Mouse (Mus musculus): Measurements from ENCODE around the gene Magea4. TPM values are rescaled to one million over a fixed set of nuclear protein-coding genes. Genes with fewer than 3 reads are reported as not detected.

Gene Magea4
- not detected in 2 replicates for polyA plus RNA-seq (2016; fragmentation: Nextera tagmentation; extraction: Ambion mirVana)

- H3K27me3 ChIP-seq (replicated peaks): no peaks in the 10 kb centered on the region
- no peaks in the 10 kb centered on the region for H3K9me3 ChIP-seq (replicated peaks)
- no peak within 1 kb of the TSS for H3K27ac ChIP-seq
- H3K4me2 ChIP-seq: no peak within 1 kb of the TSS
- H3K4me3 ChIP-seq: no peak within 1 kb of the TSS
- no peak within 1 kb of the TSS for H3K9ac ChIP-seq
- no peak for ATAC-seq
- H3K36me3 ChIP-seq: no peaks in the 10 kb centered on the region
- 74% methylated on average over 2 of the region's 2 CpGs for WGBS (ENCODE audit: insufficient replicate concordance)
- no peaks in the 10 kb centered on the region for H3K4me1 ChIP-seq
These were observed at the start of gene Magea4 for GRCm38 (mm10) chrX:72221717-72222116. TSS of gene Magea4 (plus strand) at chrX:72222017.

DNA sequence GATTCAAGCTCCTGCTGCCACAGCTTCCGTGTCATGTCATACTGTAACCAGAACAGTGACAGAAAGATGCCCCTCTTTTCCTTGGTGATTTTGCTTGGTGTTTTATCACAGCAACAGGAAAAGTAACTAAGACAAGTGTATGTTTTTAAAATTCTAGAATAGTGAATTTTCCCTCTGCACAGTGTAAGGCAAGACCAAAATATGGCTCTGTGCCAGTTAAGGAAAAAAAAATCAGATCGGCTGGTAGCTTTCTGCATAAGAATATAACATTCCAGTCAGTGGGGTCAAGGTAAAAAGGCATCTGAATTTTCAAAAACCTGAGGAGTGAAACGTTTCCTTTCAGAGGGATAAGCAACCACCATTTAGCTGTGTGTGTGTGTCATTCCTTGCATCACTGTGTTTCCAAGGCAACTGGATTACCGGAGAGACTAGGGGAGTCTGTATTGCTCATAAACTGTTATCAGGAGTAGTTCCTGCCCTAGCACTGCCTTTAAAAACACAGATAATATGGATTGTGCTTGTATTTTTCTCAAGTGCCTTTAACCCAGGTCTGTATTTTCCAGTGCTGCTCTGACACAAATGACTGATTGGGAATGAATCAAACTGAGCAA, 18.8 kb upstream of the Magea4 start:
- Histone ChIP-seq H3K9me3 (replicated peaks) (no peaks in the 10 kb centered on the region), H3K27ac (no peak overlapping the region), H3K4me3 (no peak overlapping the region), H3K4me2 (no peak overlapping the region), H3K9ac (no peak overlapping the region), H3K27me3 (replicated peaks) (no peaks in the 10 kb centered on the region), H3K4me1 (no peaks in the 10 kb centered on the region), H3K36me3 (no peaks in the 10 kb centered on the region)
- WGBS (ENCODE audit: insufficient replicate concordance): 49% methylated on average over 4 of the region's 4 CpGs
- no peak for ATAC-seq

DNA sequence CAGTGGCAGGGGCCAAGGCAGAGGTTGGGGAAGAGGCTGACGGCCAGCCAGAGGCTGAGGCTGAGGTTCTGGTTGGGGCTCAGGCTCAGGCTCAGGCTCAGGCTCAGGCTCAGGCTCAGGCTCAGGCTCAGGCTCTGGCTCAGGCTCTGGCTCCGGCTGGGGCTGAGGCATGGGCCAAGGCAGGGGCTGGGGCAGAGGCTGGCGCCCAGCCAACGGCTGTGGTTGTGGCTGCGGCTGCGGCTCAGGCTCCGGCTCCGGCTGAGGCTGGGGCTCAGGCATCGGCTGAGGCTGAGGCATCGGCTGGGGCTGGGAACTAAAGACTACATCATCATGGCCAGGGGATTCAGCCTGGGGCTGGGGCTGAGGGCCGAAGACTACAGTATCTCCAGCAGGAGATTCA, 48.8 kb downstream of the Magea4 start:
- H3K4me1 ChIP-seq: no peaks in the 10 kb centered on the region
- no peak overlapping the region for H3K27ac ChIP-seq
- no peak overlapping the region for H3K4me2 ChIP-seq
- H3K27me3 ChIP-seq (replicated peaks): peaks cover 11% of the 10 kb centered on the region; the same call in 1 of the 2 replicates
- no peak overlapping the region for H3K4me3 ChIP-seq
- no peak overlapping the region for H3K9ac ChIP-seq
- 87% methylated on average over 10 of the region's 11 CpGs for WGBS (ENCODE audit: insufficient replicate concordance)
- H3K9me3 ChIP-seq (replicated peaks): no peaks in the 10 kb centered on the region
- H3K36me3 ChIP-seq: no peaks in the 10 kb centered on the region
- ATAC-seq: no peak

MicroRNAs encoded within 50 kb of the gene (microRNA counts, 519-probe panel; counts per million panel counts)
- 582 counts per million, percentile 70 among the panel's probes with 10 or more counts for microRNA mmu-miR-224
- 582 counts per million, percentile 70 among the panel's probes with 10 or more counts for microRNA mmu-miR-452

Small RNAs within 50 kb of the gene (microRNA-seq; reads per million reads assigned to microRNA genes)
- gene Mir224 (179 reads per million, percentile 55 among the genes with 10 or more reads in this experiment), gene Mir452 (36.9 reads per million, percentile 39 among the genes with 10 or more reads in this experiment)

Other genes with a start within 250 kb of the Magea4 start
- not detected in 2 replicates for gene Fate1, start 249.0 kb upstream of the Magea4 start, polyA plus RNA-seq (2016; fragmentation: Nextera tagmentation; extraction: Ambion mirVana)
- gene Cnga2, start 230.2 kb upstream of the Magea4 start, polyA plus RNA-seq (2016; fragmentation: Nextera tagmentation; extraction: Ambion mirVana): 0.17 TPM in 1 of 2 replicates, not detected in the other
- 0.24 and 0.63 TPM in 2 replicates for gene Gabre, start 52.8 kb downstream of the Magea4 start, polyA plus RNA-seq (2016; fragmentation: Nextera tagmentation; extraction: Ambion mirVana)
- gene Magea10, start 164.8 kb downstream of the Magea4 start, polyA plus RNA-seq (2016; fragmentation: Nextera tagmentation; extraction: Ambion mirVana): not detected in 2 replicates

Measured in liver, embryonic 12.5 days (tissue).